Mouse (Mus musculus): ENCODE results near the gene 2210408I21Rik. TPM values are rescaled to one million over a fixed set of nuclear protein-coding genes. Genes with fewer than 3 reads are reported as not detected.

Gene 2210408I21Rik
- 0.15 and 0.56 TPM in 2 replicates for polyA plus RNA-seq (2012; rRNA removed)

DNA sequence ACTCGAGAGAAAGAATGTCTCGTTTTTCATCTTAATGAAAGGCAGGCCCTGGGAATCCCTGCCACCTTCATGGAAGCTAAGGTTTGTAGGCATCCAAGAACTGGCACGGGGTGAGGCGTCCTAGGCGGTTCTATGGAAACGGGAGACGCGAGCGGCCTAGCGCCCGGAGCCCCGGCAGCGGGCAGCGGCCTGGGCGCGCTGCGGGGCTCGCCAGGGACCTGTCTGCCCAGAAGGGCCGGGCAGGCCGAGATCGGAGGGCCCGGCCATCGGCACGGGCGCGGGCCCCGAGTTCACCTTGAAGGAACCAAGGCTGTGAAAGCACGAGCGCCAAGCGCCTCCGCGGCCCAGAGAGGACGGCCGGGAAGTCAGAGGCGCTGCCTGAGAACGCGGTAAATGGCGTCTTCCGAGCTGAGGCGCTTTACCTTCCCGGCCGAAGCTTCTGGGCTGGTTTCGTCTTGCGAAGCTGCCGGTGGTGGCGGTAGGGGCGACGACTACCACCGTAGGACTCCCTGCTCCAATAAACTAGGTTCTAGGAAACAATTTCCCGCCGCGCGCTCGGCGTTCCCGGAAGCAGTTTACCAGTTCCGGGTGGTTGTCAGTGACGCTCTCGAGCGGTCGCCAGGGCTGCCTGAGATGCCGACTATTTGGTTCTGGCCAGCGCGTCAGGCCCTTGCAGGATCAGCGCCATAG lies at the start of gene 2210408I21Rik, which contains the start of gene Slf1:
Gene 2210408I21Rik, plus strand, starts transcription at position 610 of the 690 bp plus-strand sequence.
Gene Slf1, minus strand, starts transcription at position 543 of the 690 bp plus-strand sequence.

Other genes starting within 250 kb of the 2210408I21Rik start
- gene Slf1, start 67 bp upstream of the 2210408I21Rik start, polyA plus RNA-seq (2012; rRNA removed), result 2.6 and 3.1 TPM in 2 replicates

Data from colon, adult 2 months (tissue).